Mouse (Mus musculus) testis, adult 2 months (tissue): ENCODE results near the gene Rhbdl3.

Experiments
- CTCF ChIP-seq: fragments of 200-500 bp; IDR thresholded peaks from 2 replicates; pipeline ENCODE4 v1.5.1; 2012; ENCODE audit warnings: low read depth, mild to moderate bottlenecking, inconsistent platforms, low read length, moderate library complexity; ENCODE audit not compliant: control insufficient read depth, insufficient read depth, insufficient replicate concordance
- POLR2A ChIP-seq: fragments of 200-500 bp; IDR thresholded peaks from 2 replicates; pipeline ENCODE4 v1.6.1; 2012; ENCODE audit warnings: low read depth, mild to moderate bottlenecking, inconsistent platforms, low read length, moderate library complexity; ENCODE audit not compliant: control insufficient read depth

DNA sequence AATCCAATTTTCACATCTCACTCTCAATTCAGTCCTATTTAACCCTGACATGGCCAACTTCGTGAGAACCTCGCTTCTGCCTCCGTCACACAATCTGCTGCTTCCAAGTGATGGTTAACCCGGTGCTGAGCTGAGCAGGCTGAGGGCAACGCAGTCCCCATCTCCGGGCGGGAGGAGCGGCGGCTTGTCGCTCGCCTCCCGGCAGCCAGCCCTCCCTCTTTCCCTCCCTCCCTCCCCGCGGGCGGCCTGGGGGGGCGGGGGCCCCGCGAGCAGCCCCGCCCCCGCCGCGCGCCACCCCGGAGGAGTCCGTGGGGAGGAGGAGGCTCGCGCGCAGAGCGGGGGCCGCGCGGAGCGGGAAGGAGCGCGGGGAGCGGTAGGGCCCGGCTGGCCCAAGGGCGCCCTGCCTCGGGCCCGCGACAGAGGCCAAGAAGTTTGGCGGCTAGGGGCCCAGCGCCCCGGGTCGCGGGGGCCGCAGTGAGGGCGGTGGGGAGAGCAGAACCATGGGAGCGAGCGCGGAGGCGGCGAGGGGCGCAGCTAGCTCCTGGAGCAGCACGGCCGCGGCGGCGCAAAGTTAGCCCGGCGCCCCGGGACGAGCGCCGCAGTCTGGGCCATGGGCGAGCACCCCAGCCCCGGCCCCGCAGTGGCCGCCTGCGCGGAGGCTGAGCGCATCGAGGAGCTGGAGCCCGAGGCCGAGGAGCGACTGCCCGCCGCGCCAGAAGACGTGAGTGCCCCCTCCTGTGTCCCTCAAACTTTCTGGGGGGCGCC is at the start of gene Rhbdl3:
- TF ChIP-seq POLR2A (no peak), CTCF (no peak)
